In the genomic region with DNA sequence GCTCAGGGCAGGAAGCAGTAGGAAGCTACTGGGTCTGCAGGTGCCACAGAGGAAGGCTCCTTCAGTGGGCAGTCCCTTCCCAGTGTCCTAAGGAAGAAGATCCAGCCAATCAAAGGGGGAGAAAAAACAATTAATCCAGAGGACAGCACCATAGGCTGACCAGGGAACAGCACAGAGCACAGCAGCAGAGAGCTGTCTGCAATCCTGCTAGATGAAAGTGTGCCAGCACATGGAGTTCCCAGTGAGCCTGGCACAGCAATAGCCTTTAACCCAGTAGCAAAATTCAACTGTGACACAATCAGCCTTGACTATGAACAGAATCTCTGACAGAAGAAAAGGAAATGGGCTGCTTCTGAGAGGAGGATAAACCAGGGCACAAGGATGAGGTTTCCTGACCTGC, we compare ENCODE assay signal across 12 mouse cellular contexts. TPM values are rescaled to one million over a fixed set of nuclear protein-coding genes. Genes with fewer than 3 reads are reported as not detected.
A peak's percentile ranks its signal among the peaks of the same experiment; 100 is the strongest.
DNase-seq lines count a peak whose midpoint lies in the region; TF ChIP-seq lines count a peak whose summit lies in the region.
"Had no signal": no experiment of that assay in that cellular context is flagged by ENCODE, and none has a peak within 500 bp of the region (broad histone marks: within the 10 kb centered on the region; RNA-seq: fewer than 3 reads in every experiment).

No protein-coding gene starts in this region.

- H3K27ac ChIP-seq in heart, adult 2 months = no peak overlapping the region
- 0 out of 2 replicates have a peak overlapping the region, but pooled peaks have one; percentile 2 for H3K27ac ChIP-seq in cortical plate, adult 2 months (ENCODE audit: insufficient read depth, low read length)
- peak overlapping the region; percentile 70 for H3K27ac ChIP-seq in midbrain, embryonic 10.5 days (replicated peaks)
- H3K27ac ChIP-seq: embryonic facial prominence, embryonic 10.5 days; lung, embryonic 15.5 days had no signal

- no peaks in the 10 kb centered on the region for H3K36me3 ChIP-seq in heart, adult 2 months (ENCODE audit: control insufficient read depth, insufficient read depth, low read length)
- no peaks in the 10 kb centered on the region for H3K36me3 ChIP-seq in midbrain, embryonic 10.5 days
- H3K36me3 ChIP-seq: embryonic facial prominence, embryonic 10.5 days; lung, embryonic 15.5 days had no signal

- peaks cover 2% of the 10 kb centered on the region; the same call in 1 of the 2 replicates for H3K4me1 ChIP-seq in heart, adult 2 months (ENCODE audit: control insufficient read depth, insufficient read depth, low read length)
- H3K4me1 ChIP-seq in cortical plate, adult 2 months (ENCODE audit: control insufficient read depth, insufficient read depth, low read length) = peaks cover 19% of the 10 kb centered on the region
- H3K4me1 ChIP-seq in midbrain, embryonic 10.5 days = peaks cover 25% of the 10 kb centered on the region
- H3K4me1 ChIP-seq: lung, embryonic 15.5 days had no signal

- H3K4me3 ChIP-seq in heart, adult 2 months = no peak overlapping the region
- H3K4me3 ChIP-seq in cortical plate, adult 2 months (ENCODE audit: insufficient read depth, low read length) = no peak overlapping the region
- no peak overlapping the region for H3K4me3 ChIP-seq in midbrain, embryonic 10.5 days
- H3K4me3 ChIP-seq: embryonic facial prominence, embryonic 10.5 days; lung, embryonic 15.5 days; myocyte had no signal

- no peaks in the 10 kb centered on the region for H3K79me2 ChIP-seq in heart, adult 2 months (replicated peaks; ENCODE audit: control insufficient read depth, insufficient read depth, low read length)

- no peaks in the 10 kb centered on the region for H3K9me3 ChIP-seq in midbrain, embryonic 10.5 days (replicated peaks)
- H3K9me3 ChIP-seq: embryonic facial prominence, embryonic 10.5 days; lung, embryonic 15.5 days had no signal

- TF ChIP-seq EP300 in heart, adult 2 months (IDR thresholded peaks at IDR 0.05; ENCODE audit: insufficient read depth, low read depth, low read length) = 0 out of 2 replicates have a peak, but pooled peaks have one; percentile 25

- intact Hi-C loops in heart, adult 2 months (cut with DNase I) = no loop called here

- peak in 1 of 2 experiments; percentile 12 for DNase-seq in heart, adult 2 months
- no peak for DNase-seq in heart, adult 11 months
- peak; percentile 44 for DNase-seq in adrenal gland, adult 8-10 months
- no peak for DNase-seq in midbrain, embryonic 10.5 days (ENCODE audit: low spot score)
- DNase-seq in lung, postnatal 10 days = no peak
- DNase-seq in layer of hippocampus, adult 8-10 months (ENCODE audit: low spot score in 2 of 2) = no peak
- DNase-seq in right cerebral cortex, postnatal 36 days (ENCODE audit: low spot score in 2 of 2) = no peak
- DNase-seq: kidney, postnatal 36 days had no signal

- no peak for TF ChIP-seq POLR2A in heart, adult 2 months (IDR thresholded peaks at IDR 0.05; ENCODE audit: insufficient read depth, low read depth, low read length)
- TF ChIP-seq POLR2A in cortical plate, adult 2 months (IDR thresholded peaks at IDR 0.05; ENCODE audit: extremely low read depth, insufficient read depth, low read length) = no peak

- no peaks in the 10 kb centered on the region for H3K27me3 ChIP-seq in heart, adult 2 months (ENCODE audit: control insufficient read depth, insufficient read depth, low read length)
- H3K27me3 ChIP-seq in midbrain, embryonic 10.5 days (ENCODE audit: low read depth, poor library complexity, severe bottlenecking) = no peaks in the 10 kb centered on the region
- H3K27me3 ChIP-seq: lung, embryonic 15.5 days had no signal

- no peak overlapping the region for H3K9ac ChIP-seq in heart, adult 2 months (ENCODE audit: low read depth, low read length)
- H3K9ac ChIP-seq: lung, embryonic 15.5 days had no signal

- TF ChIP-seq CTCF in heart, adult 2 months (IDR thresholded peaks at IDR 0.05) = no peak
- TF ChIP-seq CTCF in cortical plate, adult 2 months (IDR thresholded peaks at IDR 0.05; ENCODE audit: extremely low read depth, insufficient read depth, low read length) = no peak

RNA-seq across cellular contexts. Expression of gene Chchd6, which starts 9.8 kb away (rescaled TPM):
- total RNA-seq in heart, adult 2 months (2021) = 10 to 100 TPM in 1 of 2 experiments, 1 to 10 TPM in 1; 9.3 to 11.4 TPM
- polyA plus RNA-seq in heart, adult 2 months (2012; rRNA removed) = 25.1 and 28.8 TPM in 2 replicates
- 10 to 100 TPM; 30.0 to 51.0 (median 39.4) TPM for total RNA-seq in adrenal gland, adult 8-10 months (2022)
- 142 and 167 TPM in 2 replicates for polyA plus RNA-seq in cortical plate, adult 2 months (2012; rRNA removed)
- polyA plus RNA-seq in midbrain, embryonic 10.5 days (2016; fragmentation: Nextera tagmentation; extraction: Ambion mirVana) = 91.4 and 106 TPM in 2 replicates
- total RNA-seq in layer of hippocampus, adult 8-10 months (2022) = 10 to 100 TPM; 68.3 to 73.7 (median 71.1) TPM

RNA-seq across cellular contexts. Expression of gene Txnrd3, which starts 58.1 kb away (rescaled TPM):
- total RNA-seq in heart, adult 2 months (2021) = 10 to 100 TPM; 13.5 to 15.3 TPM
- polyA plus RNA-seq in heart, adult 2 months (2012; rRNA removed) = 10.5 and 10.7 TPM in 2 replicates
- total RNA-seq in adrenal gland, adult 8-10 months (2022) = 10 to 100 TPM in 3 of 4 experiments, 1 to 10 TPM in 1; 9.5 to 18.8 (median 14.4) TPM
- polyA plus RNA-seq in cortical plate, adult 2 months (2012; rRNA removed) = 3.2 and 3.6 TPM in 2 replicates
- 10.1 and 13.1 TPM in 2 replicates for polyA plus RNA-seq in midbrain, embryonic 10.5 days (2016; fragmentation: Nextera tagmentation; extraction: Ambion mirVana)
- total RNA-seq in layer of hippocampus, adult 8-10 months (2022) = 1 to 10 TPM; 2.9 to 6.3 (median 4.1) TPM
